Mouse (Mus musculus): ENCODE data around the gene Arfgef2. TPM values are rescaled to one million over a fixed set of nuclear protein-coding genes. Genes with fewer than 3 reads are reported as not detected.
A peak's percentile ranks its signal among the peaks of the same experiment; 100 is the strongest.

The Arfgef2 gene
- polyA plus RNA-seq, 1 experiment from 2014 or later, result 2.9 TPM

GRCm38 (mm10) chr2:166896974-166897373 lies 91.6 kb downstream of the Arfgef2 start:
- no peaks in the 10 kb centered on the region for H3K9me3 ChIP-seq
- H3K36me3 ChIP-seq, result peaks cover 11% of the 10 kb centered on the region; the same call in 1 of the 2 replicates
- WGBS, result 79% methylated on average over 12 of the region's 12 CpGs
- no peak overlapping the region for H3K4me3 ChIP-seq
- H3K27ac ChIP-seq (replicated peaks), result 0 out of 2 replicates have a peak overlapping the region, but pooled peaks have one; percentile 40
- no peak overlapping the region for H3K9ac ChIP-seq (replicated peaks)
- no peak overlapping the region for H3K4me2 ChIP-seq (replicated peaks)
- no peaks in the 10 kb centered on the region for H3K4me1 ChIP-seq
- H3K27me3 ChIP-seq, result no peaks in the 10 kb centered on the region
- no peak for ATAC-seq (replicated peaks)

DNA sequence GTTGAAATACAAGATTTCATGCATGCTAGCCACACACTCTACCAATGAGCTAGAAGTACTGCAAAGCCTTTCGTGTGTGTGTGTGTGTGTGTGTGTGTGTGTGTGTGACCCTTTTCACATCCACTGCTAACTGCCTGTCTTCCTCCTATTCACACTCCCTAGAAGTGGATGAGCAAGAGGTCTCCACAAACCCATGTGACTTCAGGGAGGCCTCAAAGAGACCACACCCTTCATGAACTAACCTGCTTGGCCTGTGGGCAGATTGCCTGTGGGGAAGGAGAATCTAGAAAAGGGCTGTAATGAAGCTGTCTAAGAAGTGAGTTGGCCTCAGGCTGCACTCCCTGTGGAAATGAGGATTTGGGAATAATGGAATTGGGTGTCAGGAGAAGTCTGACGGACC lies 93.8 kb downstream of the Arfgef2 start:
- Histone ChIP-seq H3K4me1 (no peaks in the 10 kb centered on the region), H3K27ac (replicated peaks) (no peak overlapping the region), H3K9me3 (no peaks in the 10 kb centered on the region), H3K27me3 (no peaks in the 10 kb centered on the region), H3K4me2 (replicated peaks) (no peak overlapping the region), H3K36me3 (peaks cover 6% of the 10 kb centered on the region; the same call in 1 of the 2 replicates), H3K4me3 (no peak overlapping the region), H3K9ac (replicated peaks) (no peak overlapping the region)
- WGBS, result 85% methylated on average over 2 of the region's 2 CpGs
- ATAC-seq (replicated peaks), result no peak

GRCm38 (mm10) chr2:166899746-166900145 lies 94.4 kb downstream of the Arfgef2 start:
- Histone ChIP-seq H3K4me1 (no peaks in the 10 kb centered on the region), H3K27me3 (no peaks in the 10 kb centered on the region), H3K9ac (replicated peaks) (no peak overlapping the region), H3K27ac (replicated peaks) (no peak overlapping the region), H3K4me3 (no peak overlapping the region), H3K36me3 (0 out of 2 replicates have a peak, but pooled peaks cover under 1% of the 10 kb centered on the region), H3K9me3 (no peaks in the 10 kb centered on the region), H3K4me2 (replicated peaks) (no peak overlapping the region)
- 76% methylated on average over 3 of the region's 3 CpGs for WGBS
- ATAC-seq (replicated peaks), result no peak

DNA sequence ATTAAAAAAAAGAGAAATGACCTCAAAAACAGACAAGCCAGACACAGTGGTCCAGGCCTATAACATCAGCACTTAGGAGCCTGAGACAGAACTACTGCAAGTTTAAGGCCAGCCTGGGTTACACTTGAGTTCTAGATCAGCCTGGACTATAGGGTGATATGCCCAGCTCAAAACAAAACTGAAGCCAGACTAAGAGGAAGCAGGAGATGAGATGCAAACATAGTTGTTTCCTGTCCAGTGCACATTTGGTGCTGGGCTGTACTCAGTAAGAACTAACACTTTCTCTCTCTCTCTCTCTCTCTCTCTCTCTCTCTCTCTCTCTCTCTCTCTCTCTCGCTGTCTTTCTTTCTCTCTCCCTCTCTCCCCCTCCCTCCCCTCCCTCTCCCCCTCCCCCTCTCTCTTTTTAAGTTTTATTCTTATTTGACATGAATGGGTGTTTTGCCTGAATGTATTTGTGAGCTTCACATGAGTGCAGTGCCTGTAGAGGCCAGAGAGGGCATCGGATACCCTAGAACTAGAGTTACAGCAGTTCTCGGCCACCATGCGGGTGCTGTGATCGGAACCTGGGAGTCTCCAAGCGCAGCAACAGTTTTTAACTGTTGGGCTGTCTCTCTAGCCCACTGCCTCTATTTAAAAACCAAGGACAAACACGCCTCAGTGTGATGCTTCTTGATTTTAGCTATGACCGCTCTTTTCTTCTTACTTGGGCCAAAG lies 95.6 kb downstream of the Arfgef2 start:
- no peak overlapping the region for H3K4me2 ChIP-seq (replicated peaks)
- H3K27ac ChIP-seq (replicated peaks), result no peak overlapping the region
- no peaks in the 10 kb centered on the region for H3K9me3 ChIP-seq
- H3K36me3 ChIP-seq, result no peaks in the 10 kb centered on the region
- no peaks in the 10 kb centered on the region for H3K27me3 ChIP-seq
- no peak overlapping the region for H3K9ac ChIP-seq (replicated peaks)
- H3K4me1 ChIP-seq, result no peaks in the 10 kb centered on the region
- 89% methylated on average over 8 of the region's 8 CpGs for WGBS
- no peak overlapping the region for H3K4me3 ChIP-seq
- ATAC-seq (replicated peaks), result no peak

DNA sequence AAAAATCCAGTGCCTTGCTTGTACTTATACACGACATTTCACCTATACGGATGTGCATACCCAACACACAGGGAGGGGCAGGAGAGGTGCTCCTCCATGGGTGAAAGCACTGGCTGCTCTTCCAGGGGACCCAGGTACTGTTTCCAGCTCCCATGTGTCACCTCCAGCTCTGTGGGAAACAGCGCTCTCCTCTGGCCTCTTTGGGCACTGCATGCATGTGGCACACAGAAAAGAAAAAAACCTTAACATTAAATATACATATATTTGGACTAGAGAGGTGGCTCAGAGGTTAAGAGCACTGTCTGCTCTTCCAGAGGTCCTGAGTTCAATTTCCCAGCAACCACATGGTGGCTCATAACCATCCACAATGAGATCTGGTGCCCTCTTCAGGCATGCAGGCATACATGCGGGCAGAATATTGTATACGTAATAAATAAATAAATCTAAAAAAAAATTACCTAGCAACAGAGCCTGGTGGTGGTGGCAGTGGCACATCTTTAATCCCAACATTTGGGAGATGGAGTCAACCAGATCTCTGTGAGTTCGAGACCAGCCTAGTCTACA lies 98.4 kb downstream of the Arfgef2 start:
- no peak for ATAC-seq (replicated peaks)
- 91% methylated on average over 6 of the region's 6 CpGs for WGBS
- Histone ChIP-seq H3K4me1 (peaks cover 16% of the 10 kb centered on the region), H3K27me3 (no peaks in the 10 kb centered on the region), H3K4me3 (no peak overlapping the region), H3K9me3 (no peaks in the 10 kb centered on the region), H3K27ac (replicated peaks) (no peak overlapping the region), H3K4me2 (replicated peaks) (no peak overlapping the region), H3K9ac (replicated peaks) (no peak overlapping the region), H3K36me3 (no peaks in the 10 kb centered on the region)

DNA sequence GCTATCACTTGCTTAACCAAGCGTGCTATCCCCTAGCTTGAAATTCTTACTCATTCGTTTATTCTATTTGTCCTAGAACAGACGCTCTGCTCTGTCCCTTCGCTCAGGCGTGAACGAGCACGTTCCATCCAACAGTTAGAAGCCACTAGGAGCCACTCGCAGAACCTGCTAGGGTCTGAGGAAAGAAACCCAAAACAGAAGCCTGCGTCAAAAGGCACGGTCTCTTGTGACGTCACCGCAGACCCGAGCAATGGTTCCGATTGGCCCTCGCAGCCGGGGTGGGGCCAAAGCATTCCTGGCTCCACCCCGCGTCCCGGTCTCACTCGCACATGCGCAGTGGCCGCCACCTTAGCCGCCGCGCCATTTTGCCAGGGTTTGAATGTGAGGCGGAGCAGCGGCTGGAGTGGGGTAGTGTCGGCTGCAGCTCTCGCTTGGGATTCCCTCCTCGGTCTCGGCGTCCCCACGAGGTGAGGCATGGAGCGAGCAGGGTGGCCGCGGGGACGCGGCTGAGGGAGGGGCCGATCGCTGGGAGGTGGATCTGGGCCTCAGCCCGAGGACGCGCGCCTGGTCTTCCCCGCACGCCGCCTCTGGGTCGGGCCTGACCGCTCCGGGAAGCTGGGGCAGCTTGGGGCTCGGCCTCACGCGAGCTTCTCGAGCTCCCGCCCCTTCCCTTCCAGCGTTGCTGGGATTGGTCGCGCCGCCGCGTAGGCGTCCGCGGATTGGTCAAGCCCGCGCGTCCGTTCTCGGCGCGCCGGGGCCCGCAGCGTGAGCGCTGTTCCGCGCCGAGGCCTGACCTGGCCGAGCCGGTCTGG lies 100.5 kb downstream of the Arfgef2 start, which contains the start of gene Cse1l:
Gene Cse1l, plus strand, starts transcription at position 330 of the 812 bp plus-strand sequence.
- no peaks in the 10 kb centered on the region for H3K9me3 ChIP-seq
- H3K27me3 ChIP-seq, result no peaks in the 10 kb centered on the region
- no peaks in the 10 kb centered on the region for H3K36me3 ChIP-seq
- ATAC-seq (replicated peaks), result peak; percentile 97
- peaks cover 16% of the 10 kb centered on the region for H3K4me1 ChIP-seq
- H3K9ac ChIP-seq (replicated peaks), result peak within 1 kb of the TSS; percentile 95
- H3K27ac ChIP-seq (replicated peaks), result peak within 1 kb of the TSS; percentile 100
- under 1% methylated on average over 78 of the region's 80 CpGs for WGBS
- peak within 1 kb of the TSS; percentile 99 for H3K4me3 ChIP-seq
- peak within 1 kb of the TSS; percentile 95 for H3K4me2 ChIP-seq (replicated peaks)

DNA sequence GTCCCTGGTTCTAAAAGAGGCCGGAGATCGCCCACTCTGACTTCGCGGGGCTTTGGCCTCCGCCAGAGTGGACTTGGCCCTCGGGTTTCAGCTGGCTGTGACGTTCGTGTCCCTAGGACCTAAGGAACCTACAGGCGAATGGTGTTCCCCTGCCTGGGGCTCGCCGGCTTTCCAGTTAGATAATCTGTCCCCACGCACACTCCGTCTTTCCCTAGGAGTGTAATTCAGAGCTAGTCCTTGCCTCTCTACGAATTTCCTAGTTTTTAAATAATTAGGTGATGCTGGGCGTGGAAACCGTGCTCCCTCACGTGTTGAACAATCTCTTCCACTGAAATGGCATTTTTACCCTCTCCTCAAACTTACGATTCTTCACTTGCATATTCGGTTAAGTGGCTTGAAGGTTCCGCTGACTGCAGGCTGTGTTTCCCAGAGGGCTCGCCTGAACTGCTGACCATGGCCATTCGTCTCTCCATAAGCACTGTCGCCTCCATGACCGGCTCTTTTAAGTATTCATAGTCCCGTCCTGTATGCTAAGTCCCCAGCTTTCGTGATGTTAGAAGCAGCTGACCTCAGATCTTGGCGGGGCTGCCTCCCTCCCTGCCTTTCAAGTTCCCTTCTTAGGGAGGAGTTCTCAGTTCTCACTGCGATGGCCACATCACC lies 101.3 kb downstream of the Arfgef2 start:
- Histone ChIP-seq H3K4me1 (peaks cover 16% of the 10 kb centered on the region), H3K9ac (replicated peaks) (peak overlapping the region; percentile 95), H3K36me3 (no peaks in the 10 kb centered on the region), H3K9me3 (no peaks in the 10 kb centered on the region), H3K4me3 (peak overlapping the region; percentile 99), H3K27me3 (no peaks in the 10 kb centered on the region), H3K4me2 (replicated peaks) (peak overlapping the region; percentile 95), H3K27ac (replicated peaks) (peak overlapping the region; percentile 100)
- peak; percentile 52 for ATAC-seq (replicated peaks)
- WGBS, result under 1% methylated on average over 28 of the region's 28 CpGs

GRCm38 (mm10) chr2:166909729-166910128 lies 104.3 kb downstream of the Arfgef2 start:
- H3K4me1 ChIP-seq, result peaks cover 16% of the 10 kb centered on the region
- H3K36me3 ChIP-seq, result no peaks in the 10 kb centered on the region
- H3K9me3 ChIP-seq, result no peaks in the 10 kb centered on the region
- ATAC-seq (replicated peaks), result no peak
- WGBS, result 96% methylated on average over 3 of the region's 3 CpGs
- H3K4me3 ChIP-seq, result no peak overlapping the region
- no peak overlapping the region for H3K27ac ChIP-seq (replicated peaks)
- H3K9ac ChIP-seq (replicated peaks), result no peak overlapping the region
- no peak overlapping the region for H3K4me2 ChIP-seq (replicated peaks)
- H3K27me3 ChIP-seq, result no peaks in the 10 kb centered on the region

DNA sequence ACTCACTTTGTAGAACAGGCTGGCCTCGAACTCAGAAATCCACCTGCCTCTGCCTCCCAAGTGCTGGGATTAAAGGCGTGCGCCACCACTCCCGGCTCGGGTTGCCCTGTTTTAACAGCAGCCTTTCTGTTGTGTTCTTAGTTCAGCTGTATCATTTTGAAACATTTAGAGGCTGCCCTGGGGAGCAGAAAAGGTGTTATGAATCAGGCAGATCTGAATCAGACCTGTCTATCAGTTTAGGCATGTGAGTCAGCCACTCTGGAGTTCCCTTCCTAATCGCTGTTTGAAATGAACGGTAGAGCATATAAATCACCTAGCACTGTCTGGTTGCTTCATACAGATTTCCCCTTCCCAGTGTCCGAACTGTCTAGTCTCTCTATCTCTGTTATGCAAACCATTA lies 105.1 kb downstream of the Arfgef2 start:
- no peak for ATAC-seq (replicated peaks)
- Histone ChIP-seq H3K27me3 (no peaks in the 10 kb centered on the region), H3K36me3 (no peaks in the 10 kb centered on the region), H3K9me3 (no peaks in the 10 kb centered on the region), H3K9ac (replicated peaks) (no peak overlapping the region), H3K27ac (replicated peaks) (no peak overlapping the region), H3K4me2 (replicated peaks) (no peak overlapping the region), H3K4me1 (peaks cover 16% of the 10 kb centered on the region), H3K4me3 (no peak overlapping the region)
- WGBS, result 92% methylated on average over 8 of the region's 8 CpGs

- no peak for ATAC-seq (replicated peaks)
- no peak overlapping the region for H3K4me2 ChIP-seq (replicated peaks)
- H3K27ac ChIP-seq (replicated peaks), result no peak overlapping the region
- no peak overlapping the region for H3K4me3 ChIP-seq
- no peaks in the 10 kb centered on the region for H3K27me3 ChIP-seq
- H3K9me3 ChIP-seq, result no peaks in the 10 kb centered on the region
- 90% methylated on average over 2 of the region's 2 CpGs for WGBS
- H3K36me3 ChIP-seq, result peaks cover 66% of the 10 kb centered on the region
- H3K4me1 ChIP-seq, result no peaks in the 10 kb centered on the region
- H3K9ac ChIP-seq (replicated peaks), result no peak overlapping the region
Measured at GRCm38 (mm10) chr2:166923971-166924370, 118.6 kb downstream of the Arfgef2 start.

GRCm38 (mm10) chr2:166933943-166934342 lies 128.6 kb downstream of the Arfgef2 start:
- H3K4me1 ChIP-seq, result no peaks in the 10 kb centered on the region
- H3K4me2 ChIP-seq (replicated peaks), result no peak overlapping the region
- no peaks in the 10 kb centered on the region for H3K27me3 ChIP-seq
- H3K4me3 ChIP-seq, result no peak overlapping the region
- WGBS, result 95% methylated on average over 6 of the region's 6 CpGs
- H3K9ac ChIP-seq (replicated peaks), result no peak overlapping the region
- no peak overlapping the region for H3K27ac ChIP-seq (replicated peaks)
- ATAC-seq (replicated peaks), result no peak
- peaks cover 70% of the 10 kb centered on the region for H3K36me3 ChIP-seq
- no peaks in the 10 kb centered on the region for H3K9me3 ChIP-seq

DNA sequence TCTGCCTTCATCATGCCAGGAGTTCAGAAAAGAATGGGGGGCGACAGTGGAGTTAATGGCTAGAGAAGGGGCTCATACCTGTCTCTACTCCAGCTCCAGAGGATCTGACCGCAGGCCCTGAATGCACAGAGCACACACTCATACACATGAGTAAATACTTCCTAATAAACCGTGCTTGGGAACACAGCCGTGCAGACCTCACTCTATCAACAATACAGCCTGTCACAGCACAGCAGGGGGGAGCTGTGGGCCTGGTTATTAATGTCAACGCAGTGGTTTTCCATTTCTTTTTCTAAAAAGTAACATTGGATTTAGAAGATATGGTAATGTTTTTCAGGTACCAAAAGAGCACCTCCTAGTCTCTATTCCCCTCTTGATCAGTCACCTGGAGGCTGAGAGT lies 129.0 kb downstream of the Arfgef2 start:
- 54% methylated on average over 5 of the region's 5 CpGs for WGBS
- ATAC-seq (replicated peaks), result no peak
- H3K4me3 ChIP-seq, result no peak overlapping the region
- H3K4me2 ChIP-seq (replicated peaks), result no peak overlapping the region
- H3K4me1 ChIP-seq, result no peaks in the 10 kb centered on the region
- no peaks in the 10 kb centered on the region for H3K27me3 ChIP-seq
- peaks cover 70% of the 10 kb centered on the region for H3K36me3 ChIP-seq
- H3K9ac ChIP-seq (replicated peaks), result no peak overlapping the region
- H3K27ac ChIP-seq (replicated peaks), result no peak overlapping the region
- no peaks in the 10 kb centered on the region for H3K9me3 ChIP-seq

Data from forebrain, embryonic 15.5 days (tissue).